Mouse (Mus musculus): ENCODE measurements around the gene Dlgap3. TPM values are rescaled to one million over a fixed set of nuclear protein-coding genes. Genes with fewer than 3 reads are reported as not detected.

The Dlgap3 gene
- polyA plus RNA-seq, 1 experiment from 2014 or later, result 6.7 TPM

DNA sequence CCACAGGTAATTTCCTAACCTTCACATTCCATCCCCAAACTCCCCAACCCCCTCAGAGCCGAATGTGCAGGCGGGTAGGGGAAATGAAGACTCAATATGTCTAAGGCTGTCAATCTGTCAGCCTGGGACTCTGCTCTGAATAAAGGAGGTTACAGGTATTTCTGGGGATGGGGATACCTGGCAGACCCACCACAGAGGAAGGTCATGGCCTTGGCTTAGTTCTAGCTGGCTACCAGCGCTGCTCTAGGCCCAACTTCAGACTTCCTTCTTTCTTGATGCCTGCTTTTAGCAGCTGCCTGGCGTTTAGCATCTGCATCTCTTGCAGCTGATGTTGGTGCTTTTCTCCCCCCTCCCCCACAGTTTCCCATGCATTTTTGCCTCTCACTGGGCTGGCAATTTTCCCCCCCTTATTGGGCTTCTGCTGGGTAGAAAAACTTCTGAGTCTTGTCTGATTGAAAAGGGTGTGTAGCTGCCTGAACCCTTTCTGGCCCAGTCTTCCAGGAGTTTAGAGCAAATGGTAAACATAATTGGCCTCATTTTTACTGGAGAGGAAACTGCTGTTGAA, 2.4 kb downstream of the Dlgap3 start:
- peaks cover 2% of the 10 kb centered on the region; the same call in 1 of the 2 replicates for H3K27me3 ChIP-seq (ENCODE audit: control insufficient read depth, insufficient read depth, low read length)

DNA sequence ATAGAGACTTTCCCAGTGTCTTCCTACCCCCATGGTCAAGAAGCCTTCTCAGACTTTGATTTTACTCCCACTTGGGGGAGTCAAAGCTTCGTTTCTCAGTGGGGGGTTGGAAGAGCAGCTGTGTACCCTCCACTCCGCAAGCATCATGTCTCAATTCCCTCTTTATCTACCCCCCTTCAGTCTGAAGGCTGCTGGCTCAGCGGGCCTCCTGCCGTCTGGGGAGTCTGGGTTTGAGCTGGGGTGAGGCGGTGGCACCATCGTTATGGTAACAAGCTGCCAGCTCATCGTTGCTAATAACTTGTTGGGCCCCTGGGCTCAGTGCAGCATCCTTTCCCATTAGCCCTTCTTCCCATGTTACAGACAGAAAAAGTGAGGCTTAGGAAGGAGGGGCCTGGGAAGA, 3.1 kb downstream of the Dlgap3 start:
- Histone ChIP-seq H3K27me3 (ENCODE audit: control insufficient read depth, insufficient read depth, low read length) (peaks cover 2% of the 10 kb centered on the region; the same call in 1 of the 2 replicates), H3K9me3 (ENCODE audit: control insufficient read depth, low read length) (no peaks in the 10 kb centered on the region), H3K36me3 (ENCODE audit: control insufficient read depth, insufficient read depth, low read length) (no peaks in the 10 kb centered on the region), H3K4me2 (replicated peaks; ENCODE audit: low read depth, low read length) (no peak overlapping the region), H3K27ac (ENCODE audit: low read depth, low read length) (no peak overlapping the region), H3K9ac (ENCODE audit: low read depth, low read length) (no peak overlapping the region), H3K4me1 (replicated peaks; ENCODE audit: control insufficient read depth, insufficient read depth, low read length) (peaks cover 6% of the 10 kb centered on the region; the same call in 1 of the 2 replicates), H3K4me3 (ENCODE audit: low read depth, low read length) (no peak overlapping the region)
- ATAC-seq (ENCODE audit: low FRiP score), result no peak
- WGBS, result 14% methylated on average over 7 of the region's 7 CpGs
- DNase-seq (ENCODE audit: low spot score), result no peak

More for the DNA sequence above, 2.4 kb downstream of the Dlgap3 start:
- no peaks in the 10 kb centered on the region for H3K36me3 ChIP-seq (ENCODE audit: control insufficient read depth, insufficient read depth, low read length)
- no peaks in the 10 kb centered on the region for H3K9me3 ChIP-seq (ENCODE audit: control insufficient read depth, low read length)
- H3K9ac ChIP-seq (ENCODE audit: low read depth, low read length), result no peak overlapping the region
- no peak for ATAC-seq (ENCODE audit: low FRiP score)
- H3K4me3 ChIP-seq (ENCODE audit: low read depth, low read length), result no peak overlapping the region
- H3K27ac ChIP-seq (ENCODE audit: low read depth, low read length), result no peak overlapping the region
- H3K4me1 ChIP-seq (replicated peaks; ENCODE audit: control insufficient read depth, insufficient read depth, low read length), result peaks cover 6% of the 10 kb centered on the region; the same call in 1 of the 2 replicates
- H3K4me2 ChIP-seq (replicated peaks; ENCODE audit: low read depth, low read length), result no peak overlapping the region
- 47% methylated on average over 4 of the region's 4 CpGs for WGBS
- DNase-seq (ENCODE audit: low spot score), result no peak

DNA sequence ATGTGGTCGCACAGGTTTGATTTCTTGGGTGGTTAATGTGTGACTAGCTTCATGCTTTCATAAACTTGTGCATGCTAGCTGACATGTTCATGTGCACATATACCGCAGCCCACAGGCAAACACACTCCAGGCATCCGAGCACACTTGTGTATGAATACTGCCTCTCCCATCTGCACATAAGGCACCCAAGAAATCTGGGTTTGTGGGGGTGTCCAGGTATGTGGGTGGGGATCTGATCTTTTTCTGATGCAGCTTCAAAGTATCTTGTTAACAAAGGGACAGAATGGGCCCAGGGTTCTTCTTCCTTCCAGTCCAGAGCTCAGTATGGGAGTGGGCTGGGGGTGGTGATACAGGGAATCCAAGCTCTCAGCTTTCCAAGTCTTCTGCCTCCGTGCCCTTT, 3.6 kb downstream of the Dlgap3 start:
- H3K27ac ChIP-seq (ENCODE audit: low read depth, low read length), result no peak overlapping the region
- H3K9ac ChIP-seq (ENCODE audit: low read depth, low read length), result no peak overlapping the region
- no peak overlapping the region for H3K4me2 ChIP-seq (replicated peaks; ENCODE audit: low read depth, low read length)
- WGBS, result 66% methylated on average over 4 of the region's 4 CpGs
- DNase-seq (ENCODE audit: low spot score) (no peak), ATAC-seq (ENCODE audit: low FRiP score) (no peak)
- peaks cover 2% of the 10 kb centered on the region; the same call in 1 of the 2 replicates for H3K27me3 ChIP-seq (ENCODE audit: control insufficient read depth, insufficient read depth, low read length)
- no peaks in the 10 kb centered on the region for H3K9me3 ChIP-seq (ENCODE audit: control insufficient read depth, low read length)
- no peaks in the 10 kb centered on the region for H3K36me3 ChIP-seq (ENCODE audit: control insufficient read depth, insufficient read depth, low read length)
- no peak overlapping the region for H3K4me3 ChIP-seq (ENCODE audit: low read depth, low read length)
- peaks cover 6% of the 10 kb centered on the region; the same call in 1 of the 2 replicates for H3K4me1 ChIP-seq (replicated peaks; ENCODE audit: control insufficient read depth, insufficient read depth, low read length)

DNA sequence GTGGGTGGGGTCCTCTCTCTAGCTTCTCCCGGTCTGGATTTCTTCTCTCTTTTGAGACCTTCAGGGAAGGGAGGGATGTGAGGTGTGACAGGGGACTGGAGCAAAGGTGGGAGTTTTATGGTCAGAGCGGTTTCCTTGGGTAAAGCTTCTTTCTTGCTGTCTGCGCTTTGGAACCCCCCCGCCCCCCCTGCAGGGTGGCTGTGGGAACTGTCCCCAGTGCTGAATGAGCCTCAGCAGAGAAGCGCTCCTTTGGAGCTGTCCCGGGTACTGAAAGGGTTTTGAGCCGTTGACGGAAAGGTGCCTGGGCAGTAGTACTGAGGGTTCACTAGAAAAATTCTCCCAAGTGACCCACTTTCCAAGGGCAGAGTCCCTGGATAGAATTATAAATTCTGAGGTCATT, 4.5 kb downstream of the Dlgap3 start:
- no peak overlapping the region for H3K27ac ChIP-seq (ENCODE audit: low read depth, low read length)
- no peak overlapping the region for H3K4me2 ChIP-seq (replicated peaks; ENCODE audit: low read depth, low read length)
- H3K9me3 ChIP-seq (ENCODE audit: control insufficient read depth, low read length), result no peaks in the 10 kb centered on the region
- ATAC-seq (ENCODE audit: low FRiP score) (no peak), DNase-seq (ENCODE audit: low spot score) (peak; percentile 79)
- peaks cover 6% of the 10 kb centered on the region; the same call in 1 of the 2 replicates for H3K4me1 ChIP-seq (replicated peaks; ENCODE audit: control insufficient read depth, insufficient read depth, low read length)
- no peaks in the 10 kb centered on the region for H3K36me3 ChIP-seq (ENCODE audit: control insufficient read depth, insufficient read depth, low read length)
- no peak overlapping the region for H3K4me3 ChIP-seq (ENCODE audit: low read depth, low read length)
- no peak overlapping the region for H3K9ac ChIP-seq (ENCODE audit: low read depth, low read length)
- H3K27me3 ChIP-seq (ENCODE audit: control insufficient read depth, insufficient read depth, low read length), result peaks cover 2% of the 10 kb centered on the region; the same call in 1 of the 2 replicates
- 4% methylated on average over 8 of the region's 8 CpGs for WGBS

DNA sequence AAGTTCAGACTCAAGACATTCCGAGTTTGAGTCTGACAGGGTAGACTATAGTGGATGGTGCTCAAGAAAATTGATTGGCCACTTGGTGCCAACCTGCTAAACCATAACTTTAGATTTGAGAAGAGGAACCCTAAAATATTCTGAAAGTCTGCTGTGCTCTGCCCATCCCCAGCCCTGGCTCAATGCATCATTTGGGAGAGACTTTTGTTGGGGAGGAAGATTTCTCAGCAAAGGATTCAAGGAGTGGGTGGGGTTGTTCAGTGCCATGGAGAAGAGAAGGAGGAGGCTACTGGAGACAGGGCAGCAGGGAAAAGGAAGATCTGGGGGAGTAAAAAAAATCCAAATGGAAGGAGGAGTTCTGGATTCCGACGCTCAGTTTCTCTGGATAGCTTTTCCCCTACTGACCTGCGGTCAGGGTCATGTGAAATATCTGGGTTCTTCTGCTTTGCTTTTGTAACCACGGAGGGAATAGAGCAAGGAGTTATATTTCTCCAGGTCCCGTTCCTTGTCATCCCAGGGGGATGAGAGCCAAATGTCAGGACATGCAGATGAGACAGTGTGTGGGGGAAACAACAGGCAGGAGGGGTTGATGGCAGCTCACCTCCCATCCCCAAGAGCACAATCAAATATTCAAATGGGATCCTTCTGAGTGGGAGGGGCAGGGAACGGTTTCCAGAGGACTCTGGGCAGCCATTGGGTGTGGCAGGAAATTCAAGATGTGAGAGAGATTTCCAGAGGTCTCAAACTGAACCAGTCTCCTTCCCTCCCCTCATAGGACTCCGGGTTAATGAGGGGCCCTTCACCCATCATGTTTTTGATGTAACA, 5.3 kb downstream of the Dlgap3 start:
- WGBS, result 63% methylated on average over 8 of the region's 8 CpGs
- Histone ChIP-seq H3K4me1 (replicated peaks; ENCODE audit: control insufficient read depth, insufficient read depth, low read length) (peaks cover 6% of the 10 kb centered on the region; the same call in 1 of the 2 replicates), H3K36me3 (ENCODE audit: control insufficient read depth, insufficient read depth, low read length) (no peaks in the 10 kb centered on the region), H3K27me3 (ENCODE audit: control insufficient read depth, insufficient read depth, low read length) (peaks cover 2% of the 10 kb centered on the region; the same call in 1 of the 2 replicates), H3K27ac (ENCODE audit: low read depth, low read length) (no peak overlapping the region), H3K4me3 (ENCODE audit: low read depth, low read length) (no peak overlapping the region), H3K4me2 (replicated peaks; ENCODE audit: low read depth, low read length) (no peak overlapping the region), H3K9me3 (ENCODE audit: control insufficient read depth, low read length) (no peaks in the 10 kb centered on the region), H3K9ac (ENCODE audit: low read depth, low read length) (no peak overlapping the region)
- DNase-seq (ENCODE audit: low spot score), result no peak
- no peak for ATAC-seq (ENCODE audit: low FRiP score)

DNA sequence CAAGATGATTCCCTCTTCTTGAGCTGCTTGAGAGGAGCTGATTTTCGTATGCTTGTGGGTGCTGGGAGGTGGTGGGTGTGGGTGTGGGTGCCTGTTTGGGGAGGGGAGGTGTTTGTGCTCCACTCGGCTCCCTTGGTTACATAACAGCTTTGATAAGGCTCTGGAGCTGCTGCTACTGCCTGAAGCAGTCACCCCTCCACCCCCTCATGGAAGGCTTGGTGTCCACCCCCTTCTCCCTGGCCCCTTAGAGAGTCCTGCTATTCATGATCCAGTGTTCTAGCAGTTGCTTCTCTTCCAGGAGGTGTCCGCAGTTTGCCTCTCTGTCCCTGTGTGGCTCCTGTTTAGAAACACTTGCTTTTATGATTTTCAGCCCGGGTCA, 5.9 kb downstream of the Dlgap3 start:
- H3K9me3 ChIP-seq (ENCODE audit: control insufficient read depth, low read length), result no peaks in the 10 kb centered on the region
- H3K4me1 ChIP-seq (replicated peaks; ENCODE audit: control insufficient read depth, insufficient read depth, low read length), result peaks cover 4% of the 10 kb centered on the region; the same call in 1 of the 2 replicates
- no peaks in the 10 kb centered on the region for H3K36me3 ChIP-seq (ENCODE audit: control insufficient read depth, insufficient read depth, low read length)
- H3K4me3 ChIP-seq (ENCODE audit: low read depth, low read length), result no peak overlapping the region
- H3K4me2 ChIP-seq (replicated peaks; ENCODE audit: low read depth, low read length), result no peak overlapping the region
- no peak for ATAC-seq (ENCODE audit: low FRiP score)
- H3K27me3 ChIP-seq (ENCODE audit: control insufficient read depth, insufficient read depth, low read length), result peaks cover 2% of the 10 kb centered on the region; the same call in 1 of the 2 replicates
- DNase-seq (ENCODE audit: low spot score), result no peak
- 63% methylated on average over 4 of the region's 4 CpGs for whole genome bisulfite sequencing
- no peak overlapping the region for H3K9ac ChIP-seq (ENCODE audit: low read depth, low read length)
- H3K27ac ChIP-seq (ENCODE audit: low read depth, low read length), result no peak overlapping the region

DNA sequence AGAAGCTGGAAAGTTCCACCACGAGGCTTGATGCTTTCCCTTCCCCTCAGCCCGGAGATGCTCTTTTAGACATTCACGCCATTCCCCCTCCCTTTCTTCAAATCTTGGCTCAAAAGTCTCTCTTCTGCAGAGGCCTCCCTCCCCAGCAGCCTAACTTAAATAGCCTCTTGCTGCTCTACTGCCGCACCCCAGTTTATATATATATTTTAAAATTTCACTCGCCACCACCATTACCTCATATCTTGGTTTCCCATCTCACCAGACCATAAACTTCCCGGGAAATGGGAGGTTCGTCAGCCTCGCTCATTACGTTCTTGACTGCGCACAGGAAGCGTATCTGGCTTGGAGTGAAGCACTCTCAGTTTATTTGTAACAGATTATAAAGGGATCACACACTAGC, 9.0 kb downstream of the Dlgap3 start:
- H3K4me3 ChIP-seq (ENCODE audit: low read depth, low read length), result no peak overlapping the region
- H3K27me3 ChIP-seq (ENCODE audit: control insufficient read depth, insufficient read depth, low read length), result 0 out of 2 replicates have a peak, but pooled peaks cover 2% of the 10 kb centered on the region
- no peak overlapping the region for H3K4me2 ChIP-seq (replicated peaks; ENCODE audit: low read depth, low read length)
- H3K9me3 ChIP-seq (ENCODE audit: control insufficient read depth, low read length), result no peaks in the 10 kb centered on the region
- no peak for DNase-seq (ENCODE audit: low spot score)
- no peak overlapping the region for H3K9ac ChIP-seq (ENCODE audit: low read depth, low read length)
- WGBS, result 82% methylated on average over 11 of the region's 11 CpGs
- H3K4me1 ChIP-seq (replicated peaks; ENCODE audit: control insufficient read depth, insufficient read depth, low read length), result no peaks in the 10 kb centered on the region
- no peak overlapping the region for H3K27ac ChIP-seq (ENCODE audit: low read depth, low read length)
- no peaks in the 10 kb centered on the region for H3K36me3 ChIP-seq (ENCODE audit: control insufficient read depth, insufficient read depth, low read length)
- no peak for ATAC-seq (ENCODE audit: low FRiP score)

DNA sequence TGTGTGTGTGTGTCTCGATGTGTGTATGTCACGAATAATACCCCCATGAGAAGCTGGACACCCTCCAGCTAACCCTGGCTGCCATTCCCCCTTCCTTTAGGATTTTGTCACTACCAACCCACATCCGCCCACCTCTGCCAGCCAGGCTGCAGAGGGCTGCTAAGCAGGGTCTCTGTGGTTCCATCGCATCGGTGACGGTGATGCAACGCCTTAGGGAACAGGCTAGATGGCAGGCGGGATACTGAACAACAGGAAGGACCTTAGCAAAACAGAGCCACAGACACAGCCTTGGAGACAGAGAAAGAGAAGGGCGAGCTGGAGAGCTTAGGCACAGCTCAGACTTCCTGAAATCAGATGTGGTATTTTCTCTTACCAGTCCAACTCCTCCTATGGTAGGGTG, 9.7 kb downstream of the Dlgap3 start:
- no peaks in the 10 kb centered on the region for H3K4me1 ChIP-seq (replicated peaks; ENCODE audit: control insufficient read depth, insufficient read depth, low read length)
- no peak overlapping the region for H3K4me2 ChIP-seq (replicated peaks; ENCODE audit: low read depth, low read length)
- no peaks in the 10 kb centered on the region for H3K36me3 ChIP-seq (ENCODE audit: control insufficient read depth, insufficient read depth, low read length)
- H3K27ac ChIP-seq (ENCODE audit: low read depth, low read length), result no peak overlapping the region
- no peak overlapping the region for H3K9ac ChIP-seq (ENCODE audit: low read depth, low read length)
- 0 out of 2 replicates have a peak, but pooled peaks cover 2% of the 10 kb centered on the region for H3K27me3 ChIP-seq (ENCODE audit: control insufficient read depth, insufficient read depth, low read length)
- DNase-seq (ENCODE audit: low spot score) (no peak), ATAC-seq (ENCODE audit: low FRiP score) (no peak)
- H3K4me3 ChIP-seq (ENCODE audit: low read depth, low read length), result no peak overlapping the region
- no peaks in the 10 kb centered on the region for H3K9me3 ChIP-seq (ENCODE audit: control insufficient read depth, low read length)
- WGBS, result 61% methylated on average over 8 of the region's 9 CpGs
